Mouse (Mus musculus) spleen, adult 2 months (tissue): ENCODE results near the gene Ogfrl1.

Source experiments
- CTCF ChIP-seq: fragments of 200-500 bp; IDR thresholded peaks from 2 replicates; pipeline ENCODE4 v1.5.1; 2011; ENCODE audit warnings: mild to moderate bottlenecking, inconsistent platforms; ENCODE audit not compliant: insufficient read depth, insufficient read length, insufficient replicate concordance; ENCODE audit errors: extremely low read depth
- POLR2A ChIP-seq: fragments of 200-500 bp; IDR thresholded peaks from 2 replicates; pipeline ENCODE4 v1.6.1; 2011; ENCODE audit warnings: low read depth, low read length, inconsistent platforms

DNA sequence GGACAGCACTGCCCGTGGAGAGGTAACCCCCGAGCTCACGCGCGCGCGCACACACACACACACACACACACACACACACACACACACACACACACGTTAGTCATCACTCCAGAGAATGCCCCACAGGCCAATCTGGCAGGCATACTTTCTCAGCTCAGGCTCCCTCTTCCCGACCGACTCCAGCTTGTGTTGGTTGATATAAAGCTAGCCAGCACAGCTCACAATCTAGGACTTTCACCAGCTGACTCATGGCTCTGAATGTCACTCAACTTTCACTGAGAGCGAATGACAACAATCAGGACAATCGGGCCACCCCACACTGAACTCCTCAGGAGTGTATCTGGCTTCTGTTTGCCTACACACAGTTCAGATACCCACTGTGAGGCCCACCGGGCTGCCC is 20.0 kb downstream of the Ogfrl1 start:
- TF ChIP-seq CTCF (no peak), POLR2A (no peak)
